Mouse (Mus musculus) forebrain, embryonic 11.5 days (tissue): ENCODE results near the gene Tcp11l1. TPM values are rescaled to one million over a fixed set of nuclear protein-coding genes. Genes with fewer than 3 reads are reported as not detected.

Source experiments
- ATAC-seq: fragments of 200-750 bp; cut with Nextera tagmentation; replicated peaks from 2 replicates; pipeline ENCODE4 v1.8.0; 2017; ENCODE audit warnings: moderate TSS enrichment; ENCODE audit not compliant: low FRiP score
- DNase-seq: peaks from one replicate; pipeline ENCODE4 v3.0.0-alpha.2; 2017; ENCODE audit warnings: low spot score
- H3K27ac ChIP-seq: fragments of 300-500 bp; sonication (generic); 2 replicates; pipeline ENCODE4 v1.5.1; 2014; ENCODE audit warnings: low read depth, low read length
- H3K27me3 ChIP-seq: fragments of 300-500 bp; sonication (generic); 2 replicates; pipeline ENCODE4 v1.6.1; 2014; ENCODE audit warnings: mild to moderate bottlenecking, low read length, mixed read lengths; ENCODE audit not compliant: control insufficient read depth, insufficient read depth
- H3K36me3 ChIP-seq: fragments of 300-500 bp; sonication (generic); 2 replicates; pipeline ENCODE4 v1.6.1; 2014; ENCODE audit warnings: mild to moderate bottlenecking, low read length, moderate library complexity, mixed read lengths; ENCODE audit not compliant: control insufficient read depth, insufficient read depth
- H3K4me1 ChIP-seq: fragments of 300-500 bp; sonication (generic); replicated peaks from 2 replicates; pipeline ENCODE4 v1.6.1; 2014; ENCODE audit warnings: low read length, mixed read lengths; ENCODE audit not compliant: control insufficient read depth, insufficient read depth
- H3K4me2 ChIP-seq: fragments of 300-500 bp; sonication (generic); 2 replicates; pipeline ENCODE4 v1.6.1; 2014; ENCODE audit warnings: low read depth, mild to moderate bottlenecking, low read length, moderate library complexity, mixed read lengths; ENCODE audit not compliant: severe bottlenecking
- H3K4me3 ChIP-seq: fragments of 300-500 bp; sonication (generic); 2 replicates; pipeline ENCODE4 v1.5.1; 2014; ENCODE audit warnings: low read depth, low read length
- H3K9ac ChIP-seq: fragments of 300-500 bp; sonication (generic); 2 replicates; pipeline ENCODE4 v1.6.1; 2014; ENCODE audit warnings: low read length
- H3K9me3 ChIP-seq: fragments of 300-500 bp; sonication (generic); 2 replicates; pipeline ENCODE4 v1.6.1; 2016; ENCODE audit warnings: low read length, mixed read lengths; ENCODE audit not compliant: control insufficient read depth
- WGBS: fragments of 180-500 bp; shearing (Covaris S2); extraction: QIAGEN DNeasy Blood & Tissue Kit; methylation state at CpG from one replicate; pipeline ENCODE4 v1.1.7; 2014; 5-methylcytosine and 5-hydroxymethylcytosine counted together
- polyA plus RNA-seq: library from polyadenylated mRNA; unstranded; fragments of >200 nt; fragmentation: Nextera tagmentation; extraction: Ambion mirVana; gene quantifications from 2 replicates; pipeline ENCODE4 v1.2.1, GENCODE M21; 2014

Tcp11l1 gene
- polyA plus RNA-seq, 1 experiment from 2014 or later, result 64.9 TPM

DNA sequence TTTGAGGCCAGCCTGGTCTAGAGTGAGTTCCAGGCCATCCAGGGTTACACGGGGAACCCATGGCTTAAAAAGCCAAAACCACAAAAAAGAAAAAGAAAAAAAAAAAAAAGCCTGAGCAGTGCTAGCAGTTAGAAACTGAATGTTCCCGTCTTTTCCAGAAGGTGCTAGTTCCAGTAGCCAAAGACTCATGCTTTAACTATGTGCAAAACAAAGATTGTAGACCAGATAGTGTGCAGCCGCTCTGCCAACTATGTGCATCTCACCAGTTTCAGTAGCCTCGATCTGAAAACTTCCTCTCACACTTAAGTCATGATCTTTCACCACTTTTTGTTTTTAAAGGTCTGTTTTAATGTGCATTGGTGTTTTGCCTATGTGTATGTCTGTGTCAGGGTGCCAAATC is 5.9 kb upstream of the Tcp11l1 start:
- H3K9ac ChIP-seq, result no peak overlapping the region
- no peak for DNase-seq
- H3K4me3 ChIP-seq, result no peak overlapping the region
- no peaks in the 10 kb centered on the region for H3K9me3 ChIP-seq
- 89% methylated on average over 4 of the region's 4 CpGs for WGBS
- H3K36me3 ChIP-seq, result no peaks in the 10 kb centered on the region
- H3K27me3 ChIP-seq, result no peaks in the 10 kb centered on the region
- H3K4me2 ChIP-seq, result no peak overlapping the region
- no peaks in the 10 kb centered on the region for H3K4me1 ChIP-seq
- ATAC-seq, result no peak
- no peak overlapping the region for H3K27ac ChIP-seq

DNA sequence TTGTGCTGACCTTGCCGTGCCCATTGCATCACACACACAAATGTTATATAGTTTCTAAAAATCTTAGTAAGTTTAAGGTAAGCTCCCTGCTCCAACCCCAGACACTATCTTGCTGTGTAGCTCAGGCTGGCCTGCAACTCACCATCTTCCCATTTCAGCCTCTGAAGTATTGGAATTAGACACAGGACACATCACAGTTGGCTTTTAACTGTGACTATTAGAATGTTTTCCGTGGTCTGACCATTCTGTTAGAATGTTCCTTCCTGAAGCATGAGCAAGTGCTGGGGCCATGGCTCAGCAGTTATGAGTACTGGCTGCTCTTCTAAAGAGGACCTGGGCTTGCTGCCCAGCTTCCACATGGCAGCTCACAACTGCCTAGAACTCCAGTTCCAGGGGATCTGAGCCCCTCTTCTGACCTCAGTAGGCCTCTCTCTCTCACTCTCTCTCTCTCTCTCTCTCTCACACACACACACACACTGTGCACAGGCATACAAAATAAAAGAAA is 5.3 kb upstream of the Tcp11l1 start:
- no peaks in the 10 kb centered on the region for H3K9me3 ChIP-seq
- ATAC-seq, result no peak
- no peaks in the 10 kb centered on the region for H3K36me3 ChIP-seq
- H3K4me2 ChIP-seq, result no peak overlapping the region
- no peak overlapping the region for H3K9ac ChIP-seq
- DNase-seq, result no peak
- H3K4me1 ChIP-seq, result no peaks in the 10 kb centered on the region
- 95% methylated on average over 2 of the region's 2 CpGs for WGBS
- no peaks in the 10 kb centered on the region for H3K27me3 ChIP-seq
- no peak overlapping the region for H3K4me3 ChIP-seq
- no peak overlapping the region for H3K27ac ChIP-seq

DNA sequence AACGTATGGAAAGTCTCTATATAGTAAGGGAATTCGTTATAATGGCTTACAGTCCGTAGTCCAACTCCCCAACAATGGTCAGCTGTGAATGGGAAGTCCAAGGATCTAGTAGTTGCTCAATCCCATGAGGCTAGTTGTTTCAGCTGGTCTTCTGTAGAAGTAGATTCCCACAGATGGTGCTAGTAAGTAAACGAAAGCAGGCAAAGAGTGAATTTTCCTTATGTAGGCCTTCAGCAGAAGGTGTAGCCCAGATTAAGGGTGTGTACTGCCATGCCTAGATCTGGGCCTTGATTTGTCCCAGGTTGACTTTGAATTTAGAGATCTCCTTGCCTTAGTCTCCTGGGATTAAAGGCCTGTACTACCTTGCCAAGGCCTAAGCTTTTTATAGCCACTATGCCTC is 4.3 kb upstream of the Tcp11l1 start, which contains the start of gene Pin1rt1:
Gene Pin1rt1 (minus strand): TSS at position 101 of the 400 bp plus-strand sequence.
- Histone ChIP-seq H3K27ac (no peak within 1 kb of the TSS), H3K4me3 (no peak within 1 kb of the TSS), H3K9ac (no peak within 1 kb of the TSS), H3K36me3 (no peaks in the 10 kb centered on the region), H3K27me3 (no peaks in the 10 kb centered on the region), H3K4me2 (no peak within 1 kb of the TSS), H3K4me1 (no peaks in the 10 kb centered on the region; the same call in 1 of the 2 replicates), H3K9me3 (no peaks in the 10 kb centered on the region)
- DNase-seq (no peak), ATAC-seq (no peak)
- WGBS, result 90% methylated on average over 4 of the region's 4 CpGs

DNA sequence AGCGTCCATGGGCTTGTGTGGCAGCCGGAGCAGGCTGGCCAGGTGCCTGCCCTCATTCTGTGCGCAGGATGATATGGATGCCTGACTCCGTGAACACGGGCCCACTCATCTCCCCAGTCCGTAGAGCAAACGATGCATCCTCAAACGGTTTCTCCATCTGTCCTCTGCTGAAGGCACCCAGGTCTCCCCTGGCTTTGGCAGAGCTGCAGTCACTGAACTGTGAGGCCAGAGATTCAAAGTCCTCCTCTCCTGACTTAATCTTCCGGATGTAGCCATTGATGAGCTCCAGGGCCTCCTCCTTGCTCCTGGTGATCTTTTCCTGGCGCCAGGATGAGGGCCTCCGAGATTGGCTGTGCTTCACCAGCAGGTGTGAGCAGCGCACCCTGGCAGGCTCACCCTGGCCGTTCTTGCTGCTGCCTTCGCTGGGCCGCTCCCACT is 2.3 kb upstream of the Tcp11l1 start:
- Histone ChIP-seq H3K9ac (no peak overlapping the region), H3K27me3 (no peaks in the 10 kb centered on the region), H3K36me3 (no peaks in the 10 kb centered on the region), H3K4me1 (peaks cover 8% of the 10 kb centered on the region; the same call in 1 of the 2 replicates), H3K27ac (no peak overlapping the region), H3K4me3 (no peak overlapping the region), H3K4me2 (no peak overlapping the region), H3K9me3 (no peaks in the 10 kb centered on the region)
- DNase-seq (no peak), ATAC-seq (no peak)
- WGBS, result 35% methylated on average over 15 of the region's 15 CpGs

DNA sequence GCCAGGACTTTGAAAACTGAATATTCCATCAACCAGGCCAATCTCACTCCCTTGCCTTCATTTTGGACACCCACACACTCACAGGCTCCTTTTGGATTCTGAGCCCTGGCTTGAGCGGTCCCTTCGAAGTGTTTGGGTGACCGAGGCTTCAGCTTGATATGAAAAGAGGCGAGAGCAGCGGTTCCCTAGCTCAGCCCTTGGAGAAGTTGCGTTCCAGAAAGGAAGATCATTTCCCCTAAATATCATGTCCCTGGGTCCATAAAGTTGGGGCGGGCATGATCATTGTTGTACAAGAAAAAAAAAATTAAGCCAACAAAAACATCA is 479 bp upstream of the Tcp11l1 start:
- H3K9me3 ChIP-seq, result no peaks in the 10 kb centered on the region
- H3K27ac ChIP-seq, result peak overlapping the region; percentile 77
- peak overlapping the region; percentile 94 for H3K9ac ChIP-seq
- 3% methylated on average over 7 of the region's 7 CpGs for WGBS
- peaks cover 8% of the 10 kb centered on the region; the same call in 1 of the 2 replicates for H3K4me1 ChIP-seq
- ATAC-seq, result peak; percentile 31; the same call in 1 of the 2 replicates
- peak overlapping the region; percentile 54 for H3K4me2 ChIP-seq
- H3K36me3 ChIP-seq, result no peaks in the 10 kb centered on the region
- H3K27me3 ChIP-seq, result no peaks in the 10 kb centered on the region
- no peak for DNase-seq
- H3K4me3 ChIP-seq, result peak overlapping the region; percentile 69

DNA sequence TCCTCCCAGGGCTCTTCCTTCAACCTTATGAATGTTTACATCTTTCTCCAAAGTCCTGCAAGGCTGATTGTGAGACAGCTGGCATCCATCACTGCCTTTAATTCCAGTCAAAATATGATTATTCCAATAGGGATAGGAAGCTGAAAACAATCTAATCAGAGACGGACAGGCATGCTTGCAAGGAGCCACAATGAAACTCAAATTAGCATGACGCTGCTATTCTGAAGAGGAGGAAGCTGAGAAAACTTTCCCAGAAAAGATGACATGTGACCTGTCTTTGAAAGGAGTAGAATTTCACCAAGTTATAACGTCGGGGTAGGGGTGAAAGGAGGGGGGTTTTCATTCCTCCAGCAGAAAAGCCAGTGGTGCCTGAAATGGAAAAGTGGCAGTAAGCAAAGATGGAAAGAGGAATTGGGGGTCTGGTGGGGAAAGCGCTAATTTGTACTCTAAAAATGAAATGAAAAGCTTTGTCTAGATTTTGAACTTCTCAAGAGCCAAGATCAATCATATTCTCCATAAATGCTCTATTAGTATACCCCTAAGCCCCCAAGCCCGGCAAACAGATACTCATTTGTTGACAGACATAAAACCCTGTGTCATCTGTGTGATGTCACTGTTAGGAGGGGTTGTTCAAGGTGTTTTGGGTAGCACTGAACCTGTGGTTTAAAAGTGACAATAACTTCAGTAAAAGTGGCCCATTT is 1.1 kb downstream of the Tcp11l1 start:
- Histone ChIP-seq H3K27me3 (no peaks in the 10 kb centered on the region), H3K9ac (peak overlapping the region; percentile 94; the same call in 1 of the 2 replicates), H3K4me2 (peak overlapping the region; percentile 54), H3K36me3 (no peaks in the 10 kb centered on the region), H3K4me1 (peaks cover 8% of the 10 kb centered on the region; the same call in 1 of the 2 replicates), H3K9me3 (no peaks in the 10 kb centered on the region), H3K4me3 (peak overlapping the region; percentile 69), H3K27ac (peak overlapping the region; percentile 77; the same call in 1 of the 2 replicates)
- DNase-seq, result no peak
- ATAC-seq, result no peak
- WGBS, result 26% methylated on average over 6 of the region's 6 CpGs

DNA sequence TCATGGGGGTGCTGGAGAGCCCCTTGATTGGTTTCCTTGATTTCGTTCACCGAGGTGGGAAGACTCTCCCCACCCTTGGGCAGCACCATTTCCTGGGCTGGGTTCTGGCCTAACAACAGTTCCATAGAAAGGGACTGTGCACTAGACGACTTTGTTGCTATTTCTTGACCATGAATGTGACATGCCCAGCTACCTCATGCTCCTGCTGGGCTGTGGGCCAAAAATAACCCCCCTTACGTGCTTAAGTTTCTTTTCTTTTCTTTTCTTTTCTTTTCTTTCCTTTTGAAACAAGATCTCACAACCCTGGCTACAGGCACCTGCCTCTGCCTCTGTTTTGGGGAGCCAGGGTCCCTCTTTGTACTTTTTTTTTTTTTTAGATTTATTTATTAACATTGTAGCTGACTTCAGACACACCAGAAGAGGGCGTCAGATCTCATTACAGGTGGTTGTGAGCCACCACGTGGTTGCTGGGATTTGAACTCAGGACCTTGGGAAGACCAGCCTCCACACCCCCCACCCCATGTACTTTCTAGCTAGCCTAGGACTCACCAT is 2.1 kb downstream of the Tcp11l1 start:
- peaks cover 10% of the 10 kb centered on the region; the same call in 1 of the 2 replicates for H3K4me1 ChIP-seq
- WGBS, result 56% methylated on average over 6 of the region's 6 CpGs
- DNase-seq (no peak), ATAC-seq (no peak)
- no peaks in the 10 kb centered on the region; the same call in 1 of the 2 replicates for H3K36me3 ChIP-seq
- H3K9me3 ChIP-seq, result no peaks in the 10 kb centered on the region
- no peak overlapping the region for H3K27ac ChIP-seq
- H3K27me3 ChIP-seq, result no peaks in the 10 kb centered on the region
- no peak overlapping the region for H3K4me2 ChIP-seq
- no peak overlapping the region for H3K4me3 ChIP-seq
- no peak overlapping the region for H3K9ac ChIP-seq

DNA sequence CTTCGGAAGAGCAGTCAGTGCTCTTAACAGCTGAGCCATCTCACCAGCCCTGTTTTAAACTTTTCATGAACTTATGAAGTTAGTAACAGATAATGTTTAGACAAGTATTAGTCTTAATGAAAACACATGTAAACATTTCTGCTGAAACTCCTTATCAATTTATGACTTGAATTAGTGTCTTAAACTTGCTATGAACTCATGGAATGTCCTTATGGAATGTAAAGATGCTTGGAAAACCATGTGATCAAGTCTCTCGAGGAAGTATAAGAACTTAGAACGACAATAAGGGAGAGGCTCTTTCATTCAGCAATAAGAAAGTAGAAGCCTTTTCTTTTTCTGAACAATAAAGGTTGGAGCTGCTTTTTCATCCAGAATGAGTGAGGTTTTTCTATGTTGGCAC is 7.6 kb downstream of the Tcp11l1 start:
- no peak overlapping the region for H3K4me3 ChIP-seq
- H3K4me1 ChIP-seq, result peaks cover 3% of the 10 kb centered on the region; the same call in 1 of the 2 replicates
- no peaks in the 10 kb centered on the region; the same call in 1 of the 2 replicates for H3K36me3 ChIP-seq
- no peak overlapping the region for H3K27ac ChIP-seq
- no peak overlapping the region for H3K4me2 ChIP-seq
- DNase-seq, result no peak
- WGBS, result 76% methylated on average over 3 of the region's 3 CpGs
- no peaks in the 10 kb centered on the region for H3K9me3 ChIP-seq
- H3K27me3 ChIP-seq, result no peaks in the 10 kb centered on the region
- no peak overlapping the region for H3K9ac ChIP-seq
- ATAC-seq, result no peak
